Mouse (Mus musculus) ES-E14 (cell line): ENCODE measurements at regions not wholly inside any gene's neighbourhood (a gene's known extent, or its start where the extent isn't known, plus 50 kb on each side); places are given as distances from the start of the nearest gene placed in this dataset.

Experiments used
- CHD2 ChIP-seq: IDR thresholded peaks from 2 replicates; pipeline ENCODE4 v1.6.1; 2014; ENCODE audit warnings: mild to moderate bottlenecking, low read depth, low read length, inconsistent platforms
- HCFC1 ChIP-seq: IDR thresholded peaks from 2 replicates; pipeline ENCODE4 v1.6.1; 2012; ENCODE audit warnings: low read length, inconsistent platforms, borderline replicate concordance; ENCODE audit not compliant: insufficient read depth
- MAFK ChIP-seq: IDR thresholded peaks from 2 replicates; pipeline ENCODE4 v1.6.1; 2014; ENCODE audit warnings: mild to moderate bottlenecking, low read depth, low read length, inconsistent platforms; ENCODE audit not compliant: insufficient read depth
- ZC3H11A ChIP-seq: IDR thresholded peaks from 2 replicates; pipeline ENCODE4 v1.6.1; 2012; ENCODE audit warnings: low read depth, mild to moderate bottlenecking, inconsistent platforms, low read length, borderline replicate concordance
- ZNF384 ChIP-seq: IDR thresholded peaks from 2 replicates; pipeline ENCODE4 v1.6.1; 2012; ENCODE audit warnings: low read depth, low read length, inconsistent platforms

- TF ChIP-seq ZC3H11A (no peak), HCFC1 (no peak), ZNF384 (no peak), CHD2 (no peak), MAFK (no peak)
Measured at GRCm38 (mm10) chr6:18697536-18697935, 150.8 kb upstream of the Lsm8 start.
